Comparison of ENCODE assay signal across 26 mouse cellular contexts in genomic region chr7:6151266-6151665, GRCm38 (mm10). TPM values are rescaled to one million over a fixed set of nuclear protein-coding genes. Genes with fewer than 3 reads are reported as not detected.
DNase-seq lines count a peak whose midpoint lies in the region; ATAC-seq and TF ChIP-seq lines count a peak whose summit lies in the region.
"Had no signal": no experiment of that assay in that cellular context is flagged by ENCODE, and none has a peak within 500 bp of the region (broad histone marks: within the 10 kb centered on the region; RNA-seq: fewer than 3 reads in every experiment).

No protein-coding gene starts in this region.

- H3K27ac ChIP-seq in heart, embryonic 16.5 days (ENCODE audit: low read length), result no peak overlapping the region
- peak overlapping the region; percentile 32; the same call in 1 of the 2 replicates for H3K27ac ChIP-seq in lung, postnatal 0 days (ENCODE audit: low read length)
- no peak overlapping the region for H3K27ac ChIP-seq in liver, embryonic 12.5 days
- H3K27ac ChIP-seq in stomach, postnatal 0 days (replicated peaks), result peak overlapping the region; percentile 4; the same call in 1 of the 2 replicates
- H3K27ac ChIP-seq: forebrain, embryonic 12.5 days; heart, embryonic 15.5 days; midbrain, embryonic 13.5 days; neural tube, embryonic 12.5 days had no signal

- no peak overlapping the region for H3K4me3 ChIP-seq in heart, embryonic 16.5 days (ENCODE audit: low read length)
- H3K4me3 ChIP-seq in lung, postnatal 0 days (ENCODE audit: low read depth, low read length), result no peak overlapping the region
- H3K4me3 ChIP-seq in liver, embryonic 12.5 days, result no peak overlapping the region
- H3K4me3 ChIP-seq in stomach, postnatal 0 days (ENCODE audit: low read depth, low read length), result no peak overlapping the region
- H3K4me3 ChIP-seq: forebrain, embryonic 12.5 days; heart, embryonic 15.5 days; midbrain, embryonic 13.5 days; neural tube, embryonic 12.5 days had no signal

- no peak for TF ChIP-seq CTCF in lung, postnatal 0 days (IDR thresholded peaks at IDR 0.05)
- no peak for TF ChIP-seq CTCF in stomach, postnatal 0 days (IDR thresholded peaks at IDR 0.05; ENCODE audit: low read depth)

- H3K36me3 ChIP-seq in heart, embryonic 16.5 days (ENCODE audit: control insufficient read depth, insufficient read depth), result no peaks in the 10 kb centered on the region
- no peaks in the 10 kb centered on the region for H3K36me3 ChIP-seq in lung, postnatal 0 days (ENCODE audit: insufficient read depth, low read length)
- no peaks in the 10 kb centered on the region for H3K36me3 ChIP-seq in liver, embryonic 12.5 days
- no peaks in the 10 kb centered on the region for H3K36me3 ChIP-seq in stomach, postnatal 0 days (ENCODE audit: control insufficient read depth, insufficient read depth, low read length)
- H3K36me3 ChIP-seq: forebrain, embryonic 12.5 days; heart, embryonic 15.5 days; midbrain, embryonic 13.5 days; neural tube, embryonic 12.5 days had no signal

- H3K27me3 ChIP-seq in heart, embryonic 16.5 days (ENCODE audit: control insufficient read depth, insufficient read depth, low read length), result no peaks in the 10 kb centered on the region
- no peaks in the 10 kb centered on the region for H3K27me3 ChIP-seq in lung, postnatal 0 days (replicated peaks; ENCODE audit: insufficient read depth, low read length)
- H3K27me3 ChIP-seq in liver, embryonic 12.5 days (replicated peaks), result no peaks in the 10 kb centered on the region
- H3K27me3 ChIP-seq in stomach, postnatal 0 days (ENCODE audit: control insufficient read depth, insufficient read depth, low read length), result no peaks in the 10 kb centered on the region
- H3K27me3 ChIP-seq: forebrain, embryonic 12.5 days; heart, embryonic 15.5 days; midbrain, embryonic 13.5 days; neural tube, embryonic 12.5 days had no signal

- ATAC-seq in heart, embryonic 16.5 days (replicated peaks; ENCODE audit: extremely low read depth, insufficient read depth, low FRiP score), result no peak
- no peak for ATAC-seq in lung, postnatal 0 days
- no peak for ATAC-seq in liver, embryonic 12.5 days
- ATAC-seq in stomach, postnatal 0 days (ENCODE audit: low FRiP score, low TSS enrichment), result no peak
- ATAC-seq: midbrain, embryonic 13.5 days had no signal

- no peak for TF ChIP-seq EP300 in lung, postnatal 0 days (IDR thresholded peaks at IDR 0.05)
- TF ChIP-seq EP300 in stomach, postnatal 0 days (optimal IDR thresholded peaks at IDR 0.05), result no peak

- no peak for DNase-seq in heart, adult 18-20 months
- DNase-seq in lung, postnatal 0 days (ENCODE audit: low spot score), result no peak
- DNase-seq in lung, postnatal 4 days, result no peak
- DNase-seq in stomach, postnatal 0 days (ENCODE audit: low spot score), result no peak
- DNase-seq in T-cell, adult 2 months (ENCODE audit: low spot score), result no peak
- DNase-seq: adrenal gland, adult 8-10 months; cerebellum, adult 9-11 months; heart, adult 11 months; kidney, adult 18-20 months; kidney, postnatal 14 days; lung, adult 2 months; thymus, adult 2 months had no signal

- H3K4me1 ChIP-seq in heart, embryonic 16.5 days (ENCODE audit: control insufficient read depth, insufficient read depth, low read length), result peaks cover 77% of the 10 kb centered on the region
- peaks cover 38% of the 10 kb centered on the region for H3K4me1 ChIP-seq in lung, postnatal 0 days (ENCODE audit: insufficient read depth, low read depth, low read length)
- H3K4me1 ChIP-seq in liver, embryonic 12.5 days, result peaks cover 79% of the 10 kb centered on the region
- H3K4me1 ChIP-seq in stomach, postnatal 0 days (replicated peaks; ENCODE audit: control insufficient read depth, insufficient read depth), result peaks cover 7% of the 10 kb centered on the region; the same call in 1 of the 2 replicates

- H3K4me2 ChIP-seq in heart, embryonic 16.5 days (ENCODE audit: low read depth, low read length), result no peak overlapping the region
- H3K4me2 ChIP-seq in lung, postnatal 0 days (replicated peaks; ENCODE audit: low read depth, low read length), result no peak overlapping the region
- peak overlapping the region; percentile 4; the same call in 1 of the 2 replicates for H3K4me2 ChIP-seq in liver, embryonic 12.5 days
- H3K4me2 ChIP-seq in stomach, postnatal 0 days (replicated peaks; ENCODE audit: low read depth), result no peak overlapping the region
- H3K4me2 ChIP-seq: forebrain, embryonic 12.5 days; heart, embryonic 15.5 days; midbrain, embryonic 13.5 days; neural tube, embryonic 12.5 days had no signal

- H3K9me3 ChIP-seq in heart, embryonic 16.5 days (replicated peaks; ENCODE audit: control insufficient read depth, low read length), result no peaks in the 10 kb centered on the region
- H3K9me3 ChIP-seq in lung, postnatal 0 days (ENCODE audit: low read length), result no peaks in the 10 kb centered on the region
- H3K9me3 ChIP-seq in liver, embryonic 12.5 days (replicated peaks), result no peaks in the 10 kb centered on the region
- H3K9me3 ChIP-seq in stomach, postnatal 0 days (ENCODE audit: control insufficient read depth, low read length), result no peaks in the 10 kb centered on the region
- H3K9me3 ChIP-seq: forebrain, embryonic 12.5 days; heart, embryonic 15.5 days; midbrain, embryonic 13.5 days; neural tube, embryonic 12.5 days had no signal

- H3K9ac ChIP-seq in heart, embryonic 16.5 days (ENCODE audit: low read length), result 0 out of 2 replicates have a peak overlapping the region, but pooled peaks have one; percentile 6
- H3K9ac ChIP-seq in lung, postnatal 0 days (replicated peaks; ENCODE audit: low read depth), result no peak overlapping the region
- no peak overlapping the region for H3K9ac ChIP-seq in liver, embryonic 12.5 days
- 0 out of 2 replicates have a peak overlapping the region, but pooled peaks have one; percentile 13 for H3K9ac ChIP-seq in stomach, postnatal 0 days (ENCODE audit: low read length)
- H3K9ac ChIP-seq: forebrain, embryonic 12.5 days; heart, embryonic 15.5 days; midbrain, embryonic 13.5 days; neural tube, embryonic 12.5 days had no signal

- WGBS in heart, embryonic 16.5 days, result 94% methylated on average over 1 of the region's 1 CpGs
- WGBS in lung, postnatal 0 days, result 61% methylated on average over 1 of the region's 1 CpGs
- 89% methylated on average over 1 of the region's 1 CpGs for WGBS in liver, embryonic 12.5 days (ENCODE audit: insufficient replicate concordance)
- WGBS in stomach, postnatal 0 days, result 58% methylated on average over 1 of the region's 1 CpGs

RNA-seq across cellular contexts. Expression of gene Zfp787, which starts 4.5 kb away (rescaled TPM):
- polyA plus RNA-seq in heart, embryonic 16.5 days (2015; fragmentation: Nextera tagmentation; extraction: Ambion mirVana), result 22.2 and 22.5 TPM in 2 replicates
- 10 to 100 TPM; 31.3 to 32.3 TPM for total RNA-seq in heart, adult 18-20 months (2021)
- 29.5 and 47.4 TPM in 2 replicates for polyA plus RNA-seq in lung, postnatal 0 days (2015; fragmentation: Nextera tagmentation; extraction: Ambion mirVana)
- polyA plus RNA-seq in liver, embryonic 12.5 days (2016; fragmentation: Nextera tagmentation; extraction: Ambion mirVana), result 17.3 and 18.0 TPM in 2 replicates
- polyA plus RNA-seq in stomach, postnatal 0 days (2015; fragmentation: Nextera tagmentation; extraction: Ambion mirVana), result 36.9 and 41.2 TPM in 2 replicates

RNA-seq across cellular contexts. Expression of gene Zfp444, which starts 20.8 kb away (rescaled TPM):
- 34.4 and 35.4 TPM in 2 replicates for polyA plus RNA-seq in heart, embryonic 16.5 days (2015; fragmentation: Nextera tagmentation; extraction: Ambion mirVana)
- total RNA-seq in heart, adult 18-20 months (2021), result 10 to 100 TPM; 12.3 to 13.6 TPM
- 41.1 and 42.9 TPM in 2 replicates for polyA plus RNA-seq in lung, postnatal 0 days (2015; fragmentation: Nextera tagmentation; extraction: Ambion mirVana)
- polyA plus RNA-seq in liver, embryonic 12.5 days (2016; fragmentation: Nextera tagmentation; extraction: Ambion mirVana), result 25.5 and 26.3 TPM in 2 replicates
- polyA plus RNA-seq in stomach, postnatal 0 days (2015; fragmentation: Nextera tagmentation; extraction: Ambion mirVana), result 23.7 and 25.3 TPM in 2 replicates

RNA-seq across cellular contexts. Expression of gene Galp, which starts 45.6 kb away (rescaled TPM):
- polyA plus RNA-seq in heart, embryonic 16.5 days (2015; fragmentation: Nextera tagmentation; extraction: Ambion mirVana), result not detected in 2 replicates
- not detected for total RNA-seq in heart, adult 18-20 months (2021)
- not detected in 2 replicates for polyA plus RNA-seq in lung, postnatal 0 days (2015; fragmentation: Nextera tagmentation; extraction: Ambion mirVana)
- polyA plus RNA-seq in liver, embryonic 12.5 days (2016; fragmentation: Nextera tagmentation; extraction: Ambion mirVana), result not detected in 2 replicates
- polyA plus RNA-seq in stomach, postnatal 0 days (2015; fragmentation: Nextera tagmentation; extraction: Ambion mirVana), result not detected in 2 replicates
- total RNA-seq: adrenal gland, adult 8-10 months; gastrocnemius, adult 8-10 months; layer of hippocampus, adult 8-10 months; left cerebral cortex, adult 8-10 months had no signal
- polyA plus RNA-seq: C2C12; cortical plate, adult 2 months; embryonic facial prominence, embryonic 11.5 days; forebrain, embryonic 12.5 days; heart, embryonic 15.5 days; hindbrain, embryonic 11.5 days; limb, embryonic 11.5 days; lung, adult 2 months; midbrain, embryonic 13.5 days; neural tube, embryonic 12.5 days; thymus, adult 2 months had no signal

Comparison
In these comparisons a context has a peak if more than half of its experiments do, and no peak if none do; other contexts are left out.
1. H3K27ac ChIP-seq: peak in lung, postnatal 0 days (single experiment) and stomach, postnatal 0 days (single experiment); none in heart, embryonic 16.5 days (single experiment) and liver, embryonic 12.5 days (single experiment).
2. H3K9ac ChIP-seq: peak in heart, embryonic 16.5 days (single experiment) and stomach, postnatal 0 days (single experiment); none in lung, postnatal 0 days (single experiment) and liver, embryonic 12.5 days (single experiment).